Mouse (Mus musculus): ENCODE data around the gene Rnf6. TPM values are rescaled to one million over a fixed set of nuclear protein-coding genes. Genes with fewer than 3 reads are reported as not detected.
A peak's percentile ranks its signal among the peaks of the same experiment; 100 is the strongest.

Rnf6 gene
- total and polyA plus RNA-seq, 2 experiments = 12.5 to 29.4 TPM

DNA sequence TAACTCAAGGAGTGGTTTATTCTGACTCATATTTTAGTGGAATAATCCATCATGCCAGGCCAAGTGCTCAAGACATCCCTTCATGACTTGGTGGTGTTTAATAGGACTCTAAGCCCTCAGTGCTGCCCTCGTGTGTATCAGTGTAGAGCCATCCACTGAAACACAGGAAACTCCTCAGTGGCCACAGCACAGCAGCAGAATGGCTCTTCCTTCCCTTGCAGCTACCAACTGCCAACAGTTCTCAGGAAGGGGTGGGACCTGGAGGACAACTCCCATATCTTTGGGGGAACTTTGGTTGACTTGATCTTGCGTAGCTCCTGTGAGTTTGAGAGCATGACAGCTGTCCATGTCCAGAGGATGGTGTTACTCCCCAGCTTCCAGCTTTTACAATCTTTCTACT, 17.4 kb downstream of the Rnf6 start:
- Histone ChIP-seq H3K9ac (ENCODE audit: low read depth, low read length) (no peak overlapping the region), H3K4me1 (ENCODE audit: control insufficient read depth, insufficient read depth, low read length) (no peaks in the 10 kb centered on the region), H3K79me2 (ENCODE audit: control insufficient read depth, insufficient read depth, low read length) (no peaks in the 10 kb centered on the region), H3K27ac (replicated peaks; ENCODE audit: insufficient read depth, low read depth, low read length) (no peak overlapping the region), H3K27me3 (ENCODE audit: control insufficient read depth, insufficient read depth, low read length) (no peaks in the 10 kb centered on the region), H3K4me3 (ENCODE audit: insufficient read depth, low read depth, low read length) (no peak overlapping the region), H3K36me3 (ENCODE audit: control insufficient read depth, insufficient read depth, low read length) (peaks cover 32% of the 10 kb centered on the region)
- DNase-seq (ENCODE audit: extremely low read depth, low read depth, low spot score) = no peak
- TF ChIP-seq POLR2A (IDR thresholded peaks at IDR 0.05; ENCODE audit: extremely low read depth, insufficient read depth, low read length) = no peak
- TF ChIP-seq CTCF (IDR thresholded peaks at IDR 0.05; ENCODE audit: low read depth, low read length) = no peak
- WGBS = 72% methylated on average over 2 of the region's 2 CpGs

DNA sequence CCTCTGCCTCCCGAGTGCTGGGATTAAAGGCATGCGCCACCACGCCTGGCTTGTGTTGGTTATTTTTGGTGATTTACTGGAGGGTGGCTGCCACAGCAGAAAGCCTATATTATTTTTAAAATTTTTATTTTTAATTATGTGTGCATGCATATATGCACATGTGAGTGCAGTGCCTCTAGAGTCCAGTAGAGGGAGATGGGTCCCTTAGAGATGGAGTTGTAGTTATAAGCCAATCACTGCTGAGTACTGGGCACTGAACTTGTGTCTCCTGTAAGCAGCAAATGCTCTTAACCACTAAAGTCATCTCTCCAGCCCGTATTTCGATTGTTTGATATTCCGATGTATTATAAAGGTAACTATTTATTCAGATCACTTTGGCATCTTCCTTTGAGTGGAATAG, 20.8 kb downstream of the Rnf6 start:
- WGBS = 97% methylated on average over 6 of the region's 6 CpGs

DNA sequence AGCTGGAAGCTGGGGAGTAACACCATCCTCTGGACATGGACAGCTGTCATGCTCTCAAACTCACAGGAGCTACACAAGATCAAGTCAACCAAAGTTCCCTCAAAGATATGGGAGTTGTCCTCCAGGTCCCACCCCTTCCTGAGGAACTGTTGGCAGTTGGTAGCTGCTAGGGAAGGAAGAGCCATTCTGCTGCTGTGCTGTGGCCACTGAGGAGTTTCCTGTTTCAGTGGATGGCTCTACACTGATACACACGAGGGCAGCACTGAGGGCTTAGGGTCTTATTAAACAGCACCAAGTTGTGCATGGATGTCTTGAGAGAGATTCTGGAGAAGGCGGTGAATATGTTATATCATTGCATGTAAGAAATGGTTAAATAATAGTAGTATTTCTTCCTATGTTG, 21.8 kb downstream of the Rnf6 start:
- H3K27me3 ChIP-seq (ENCODE audit: control insufficient read depth, insufficient read depth, low read length) = no peaks in the 10 kb centered on the region
- no peak overlapping the region for H3K9ac ChIP-seq (ENCODE audit: low read depth, low read length)
- 82% methylated on average over 2 of the region's 2 CpGs for WGBS
- H3K4me1 ChIP-seq (ENCODE audit: control insufficient read depth, insufficient read depth, low read length) = no peaks in the 10 kb centered on the region
- H3K27ac ChIP-seq (replicated peaks; ENCODE audit: insufficient read depth, low read depth, low read length) = no peak overlapping the region
- H3K4me3 ChIP-seq (ENCODE audit: insufficient read depth, low read depth, low read length) = no peak overlapping the region
- no peak for DNase-seq (ENCODE audit: extremely low read depth, low read depth, low spot score)
- H3K79me2 ChIP-seq (ENCODE audit: control insufficient read depth, insufficient read depth, low read length) = no peaks in the 10 kb centered on the region
- H3K36me3 ChIP-seq (ENCODE audit: control insufficient read depth, insufficient read depth, low read length) = peaks cover 6% of the 10 kb centered on the region; the same call in 1 of the 2 replicates
- no peak for TF ChIP-seq CTCF (IDR thresholded peaks at IDR 0.05; ENCODE audit: low read depth, low read length)
- no peak for TF ChIP-seq POLR2A (IDR thresholded peaks at IDR 0.05; ENCODE audit: extremely low read depth, insufficient read depth, low read length)

More for the DNA sequence above, 20.8 kb downstream of the Rnf6 start:
- Histone ChIP-seq H3K36me3 (ENCODE audit: control insufficient read depth, insufficient read depth, low read length) (peaks cover 12% of the 10 kb centered on the region; the same call in 1 of the 2 replicates), H3K9ac (ENCODE audit: low read depth, low read length) (no peak overlapping the region), H3K27me3 (ENCODE audit: control insufficient read depth, insufficient read depth, low read length) (no peaks in the 10 kb centered on the region), H3K4me1 (ENCODE audit: control insufficient read depth, insufficient read depth, low read length) (no peaks in the 10 kb centered on the region), H3K27ac (replicated peaks; ENCODE audit: insufficient read depth, low read depth, low read length) (no peak overlapping the region), H3K79me2 (ENCODE audit: control insufficient read depth, insufficient read depth, low read length) (no peaks in the 10 kb centered on the region), H3K4me3 (ENCODE audit: insufficient read depth, low read depth, low read length) (no peak overlapping the region)
- TF ChIP-seq POLR2A (IDR thresholded peaks at IDR 0.05; ENCODE audit: extremely low read depth, insufficient read depth, low read length) = no peak
- TF ChIP-seq CTCF (IDR thresholded peaks at IDR 0.05; ENCODE audit: low read depth, low read length) = no peak
- DNase-seq (ENCODE audit: extremely low read depth, low read depth, low spot score) = no peak

DNA sequence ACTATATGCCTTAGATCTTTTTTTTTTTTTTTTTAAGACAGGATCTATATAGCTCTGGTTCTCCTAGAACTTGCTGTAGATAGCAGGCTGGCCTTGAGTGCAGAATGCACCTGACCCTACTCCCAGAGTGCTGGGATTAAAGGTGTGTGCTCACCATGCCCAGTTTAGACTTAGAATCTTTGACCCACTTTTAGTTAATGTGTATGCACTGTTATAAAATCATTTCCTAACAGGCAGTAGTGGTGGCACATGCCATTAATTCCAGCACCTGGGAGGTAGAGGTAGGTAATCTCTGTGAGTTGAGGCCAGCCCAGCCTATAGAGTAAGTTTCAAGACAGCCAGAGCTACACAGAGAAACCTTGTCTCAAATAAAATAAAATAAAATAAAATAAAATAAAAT, 22.3 kb downstream of the Rnf6 start:
- peak; percentile 51 for DNase-seq (ENCODE audit: extremely low read depth, low read depth, low spot score)

DNA sequence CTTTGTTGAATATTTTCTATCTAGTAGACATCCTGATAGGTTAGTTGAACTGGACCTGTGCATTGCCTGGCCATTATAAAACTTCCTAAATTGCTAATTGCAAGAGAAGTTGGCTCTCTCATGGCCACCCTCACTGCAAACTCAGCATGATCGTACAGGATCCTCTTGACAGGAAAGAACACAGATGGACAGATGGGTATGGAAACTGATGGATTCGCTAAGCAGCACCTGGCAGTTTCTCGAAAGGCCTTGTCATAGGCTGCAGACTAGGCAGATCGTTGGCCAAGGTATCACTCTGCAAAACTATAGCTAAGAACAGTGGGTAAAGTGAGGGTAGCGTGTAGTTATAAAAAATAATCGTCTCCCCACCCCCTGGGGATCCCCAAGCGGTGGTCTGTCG, 28.0 kb downstream of the Rnf6 start:
- Histone ChIP-seq H3K27ac (replicated peaks; ENCODE audit: insufficient read depth, low read depth, low read length) (no peak overlapping the region), H3K27me3 (ENCODE audit: control insufficient read depth, insufficient read depth, low read length) (no peaks in the 10 kb centered on the region)
- WGBS = 85% methylated on average over 8 of the region's 8 CpGs

More for the DNA sequence above, 22.3 kb downstream of the Rnf6 start:
- Histone ChIP-seq H3K27ac (replicated peaks; ENCODE audit: insufficient read depth, low read depth, low read length) (no peak overlapping the region), H3K9ac (ENCODE audit: low read depth, low read length) (no peak overlapping the region), H3K4me1 (ENCODE audit: control insufficient read depth, insufficient read depth, low read length) (no peaks in the 10 kb centered on the region), H3K79me2 (ENCODE audit: control insufficient read depth, insufficient read depth, low read length) (no peaks in the 10 kb centered on the region), H3K36me3 (ENCODE audit: control insufficient read depth, insufficient read depth, low read length) (peaks cover 3% of the 10 kb centered on the region; the same call in 1 of the 2 replicates), H3K4me3 (ENCODE audit: insufficient read depth, low read depth, low read length) (no peak overlapping the region), H3K27me3 (ENCODE audit: control insufficient read depth, insufficient read depth, low read length) (no peaks in the 10 kb centered on the region)
- TF ChIP-seq POLR2A (IDR thresholded peaks at IDR 0.05; ENCODE audit: extremely low read depth, insufficient read depth, low read length) (no peak), CTCF (IDR thresholded peaks at IDR 0.05; ENCODE audit: low read depth, low read length) (no peak)

DNA sequence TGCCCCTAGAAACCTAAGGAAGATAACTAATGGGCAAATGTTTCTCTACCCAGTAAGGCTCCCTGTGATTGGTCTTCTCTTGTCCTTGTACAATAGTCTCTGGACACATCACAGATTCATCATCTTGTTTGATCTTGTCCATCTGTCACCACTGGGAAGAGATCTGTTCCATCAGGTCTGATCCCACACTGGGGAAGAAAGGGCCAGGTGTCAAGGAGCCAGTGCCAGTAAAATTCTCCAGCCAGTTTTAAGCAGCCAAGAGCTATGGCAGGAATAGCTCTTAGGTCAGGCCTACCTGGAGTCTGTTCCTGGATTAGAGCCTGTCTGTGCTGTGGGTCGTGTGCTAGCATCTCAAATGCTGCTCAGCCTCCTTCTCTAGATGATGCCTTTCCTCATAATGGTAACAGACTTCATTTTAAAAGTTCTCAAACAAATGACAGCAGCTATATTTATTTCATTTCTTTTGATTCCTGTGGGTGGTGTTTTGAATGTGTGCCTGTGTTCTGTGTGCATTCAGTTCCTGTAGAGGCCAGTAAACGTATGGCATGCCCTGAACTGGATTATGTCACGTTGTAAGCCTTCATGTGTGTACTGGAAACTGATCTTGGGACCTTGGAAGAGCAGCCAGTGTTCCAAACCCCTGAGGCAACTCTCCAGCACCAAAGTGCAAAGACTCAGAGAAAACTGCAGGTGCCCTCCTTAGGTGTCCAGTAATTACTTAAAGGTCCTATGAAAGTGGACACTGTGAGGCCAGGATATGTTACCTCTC, 30.7 kb downstream of the Rnf6 start:
- Histone ChIP-seq H3K9ac (ENCODE audit: low read depth, low read length) (no peak overlapping the region), H3K79me2 (ENCODE audit: control insufficient read depth, insufficient read depth, low read length) (no peaks in the 10 kb centered on the region), H3K27ac (replicated peaks; ENCODE audit: insufficient read depth, low read depth, low read length) (no peak overlapping the region), H3K4me1 (ENCODE audit: control insufficient read depth, insufficient read depth, low read length) (peaks cover 5% of the 10 kb centered on the region; the same call in 1 of the 2 replicates), H3K36me3 (ENCODE audit: control insufficient read depth, insufficient read depth, low read length) (no peaks in the 10 kb centered on the region), H3K4me3 (ENCODE audit: insufficient read depth, low read depth, low read length) (no peak overlapping the region), H3K27me3 (ENCODE audit: control insufficient read depth, insufficient read depth, low read length) (no peaks in the 10 kb centered on the region)
- TF ChIP-seq CTCF (IDR thresholded peaks at IDR 0.05; ENCODE audit: low read depth, low read length) (no peak), POLR2A (IDR thresholded peaks at IDR 0.05; ENCODE audit: extremely low read depth, insufficient read depth, low read length) (no peak)
- WGBS = 67% methylated on average over 3 of the region's 3 CpGs
- DNase-seq (ENCODE audit: extremely low read depth, low read depth, low spot score) = peak; percentile 36

More for the DNA sequence above, 28.0 kb downstream of the Rnf6 start:
- Histone ChIP-seq H3K79me2 (ENCODE audit: control insufficient read depth, insufficient read depth, low read length) (no peaks in the 10 kb centered on the region), H3K4me3 (ENCODE audit: insufficient read depth, low read depth, low read length) (no peak overlapping the region), H3K9ac (ENCODE audit: low read depth, low read length) (no peak overlapping the region), H3K36me3 (ENCODE audit: control insufficient read depth, insufficient read depth, low read length) (no peaks in the 10 kb centered on the region), H3K4me1 (ENCODE audit: control insufficient read depth, insufficient read depth, low read length) (peaks cover 5% of the 10 kb centered on the region; the same call in 1 of the 2 replicates)
- DNase-seq (ENCODE audit: extremely low read depth, low read depth, low spot score) = no peak
- TF ChIP-seq POLR2A (IDR thresholded peaks at IDR 0.05; ENCODE audit: extremely low read depth, insufficient read depth, low read length) (no peak), CTCF (IDR thresholded peaks at IDR 0.05; ENCODE audit: low read depth, low read length) (no peak)
